Comparison of ENCODE assay signal across 1 mouse cellular context in the genomic region with DNA sequence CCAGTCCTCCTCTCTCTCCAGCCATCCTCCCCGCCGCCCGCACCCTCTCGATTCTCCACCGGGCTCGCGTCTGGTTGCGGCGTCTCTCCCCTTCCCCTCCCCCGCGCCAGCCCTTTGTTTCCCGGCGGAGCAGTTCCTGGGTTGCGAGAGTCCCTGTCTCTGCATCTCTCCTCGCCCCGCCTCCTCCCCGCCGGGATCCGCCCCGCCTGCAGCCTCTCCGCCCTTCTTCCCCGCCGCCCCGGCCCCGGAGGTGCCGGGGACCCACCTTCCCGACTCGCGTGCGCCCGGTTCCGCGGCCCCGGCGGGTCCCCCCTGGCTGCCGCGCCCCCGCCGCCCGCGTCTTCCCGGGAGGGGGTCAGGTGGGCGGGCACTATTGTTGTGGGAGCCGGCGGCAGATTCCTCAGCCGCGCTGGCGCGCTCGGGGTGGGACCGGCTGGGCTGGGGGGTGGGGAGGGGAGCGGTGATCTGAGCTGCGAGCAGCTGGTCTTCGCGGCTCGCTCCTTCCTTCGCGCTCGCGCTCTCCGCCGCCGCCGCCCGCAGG.
TF ChIP-seq lines count a peak whose summit lies in the region.

No protein-coding gene starts in this region.

TF ChIP-seq in myocyte, 11 proteins besides CTCF, POLR2A, EP300 and RAD21 (continued from another document):
- TF ChIP-seq MYOD1 (IDR thresholded peaks at IDR 0.05; ENCODE audit: control insufficient read depth in 1 of 3, insufficient read length in 2 of 3, low read depth in 2 of 3) (peak in 2 of 3 experiments; percentile 41 to 87), MYOG (IDR thresholded peaks at IDR 0.05; ENCODE audit: control insufficient read depth in 1 of 3, insufficient read depth in 1 of 3, insufficient read length in 2 of 3, low read depth in 2 of 3) (peak in 2 of 3 experiments; percentile 65 to 82)
